Mouse (Mus musculus) liver, embryonic 16.5 days (tissue): Measurements from ENCODE around the gene Ahsg. TPM values are rescaled to one million over a fixed set of nuclear protein-coding genes. Genes with fewer than 3 reads are reported as not detected.

Experiments
- ATAC-seq: fragments of 200-750 bp; cut with Nextera tagmentation; 2 replicates; pipeline ENCODE4 v1.8.0; 2017; ENCODE audit warnings: low read depth, mild to moderate bottlenecking, moderate number of reproducible peaks, moderate library complexity
- H3K27ac ChIP-seq: fragments of 300-500 bp; sonication (generic); 2 replicates; pipeline ENCODE4 v1.5.1; 2014; ENCODE audit warnings: mild to moderate bottlenecking, low read length
- H3K27me3 ChIP-seq: fragments of 300-500 bp; sonication (generic); 2 replicates; pipeline ENCODE4 v1.6.1; 2014; ENCODE audit warnings: low read depth, low read length, mixed read lengths; ENCODE audit not compliant: control insufficient read depth, insufficient read depth
- H3K36me3 ChIP-seq: fragments of 300-500 bp; sonication (generic); 2 replicates; pipeline ENCODE4 v1.6.1; 2014; ENCODE audit warnings: mild to moderate bottlenecking; ENCODE audit not compliant: control insufficient read depth, insufficient read depth
- H3K4me1 ChIP-seq: fragments of 300-500 bp; sonication (generic); 2 replicates; pipeline ENCODE4 v1.6.1; 2014; ENCODE audit warnings: low read depth, low read length, mixed read lengths; ENCODE audit not compliant: control insufficient read depth
- H3K4me2 ChIP-seq: fragments of 300-500 bp; sonication (generic); 2 replicates; pipeline ENCODE4 v1.6.1; 2014; ENCODE audit warnings: low read depth, low read length, mixed read lengths
- H3K4me3 ChIP-seq: fragments of 300-500 bp; sonication (generic); 2 replicates; pipeline ENCODE4 v1.5.1; 2014; ENCODE audit warnings: low read depth, mild to moderate bottlenecking, low read length
- H3K9ac ChIP-seq: fragments of 300-500 bp; sonication (generic); 2 replicates; pipeline ENCODE4 v1.6.1; 2014; ENCODE audit warnings: low read depth, low read length
- H3K9me3 ChIP-seq: fragments of 300-500 bp; sonication (generic); replicated peaks from 2 replicates; pipeline ENCODE4 v1.6.1; 2016; ENCODE audit warnings: low read length; ENCODE audit not compliant: control insufficient read depth
- WGBS: fragments of 180-500 bp; shearing (Covaris S2); extraction: QIAGEN DNeasy Blood & Tissue Kit; methylation state at CpG from one replicate; pipeline ENCODE4 v1.1.7; 2014; ENCODE audit not compliant: insufficient replicate concordance; 5-methylcytosine and 5-hydroxymethylcytosine counted together
- polyA plus RNA-seq: library from polyadenylated mRNA; unstranded; fragments of >200 nt; fragmentation: Nextera tagmentation; extraction: Ambion mirVana; gene quantifications from 2 replicates; pipeline ENCODE4 v1.2.1, GENCODE M21; 2015

The Ahsg gene
- polyA plus RNA-seq, 1 experiment from 2014 or later: 6,290 TPM

- H3K36me3 ChIP-seq: no peaks in the 10 kb centered on the region
- ATAC-seq: no peak; the same call in 1 of the 2 replicates
- H3K4me1 ChIP-seq: peaks cover 3% of the 10 kb centered on the region
- peak overlapping the region; percentile 79 for H3K27ac ChIP-seq
- no peaks in the 10 kb centered on the region for H3K27me3 ChIP-seq
- no peak overlapping the region for H3K9ac ChIP-seq
- H3K4me3 ChIP-seq: no peak overlapping the region
- WGBS: 38% methylated on average over 6 of the region's 6 CpGs
- 0 out of 2 replicates have a peak overlapping the region, but pooled peaks have one; percentile 2 for H3K4me2 ChIP-seq
- no peaks in the 10 kb centered on the region for H3K9me3 ChIP-seq
These were observed 10.2 kb upstream of the Ahsg start for GRCm38 (mm10) chr16:22880900-22881299.

DNA sequence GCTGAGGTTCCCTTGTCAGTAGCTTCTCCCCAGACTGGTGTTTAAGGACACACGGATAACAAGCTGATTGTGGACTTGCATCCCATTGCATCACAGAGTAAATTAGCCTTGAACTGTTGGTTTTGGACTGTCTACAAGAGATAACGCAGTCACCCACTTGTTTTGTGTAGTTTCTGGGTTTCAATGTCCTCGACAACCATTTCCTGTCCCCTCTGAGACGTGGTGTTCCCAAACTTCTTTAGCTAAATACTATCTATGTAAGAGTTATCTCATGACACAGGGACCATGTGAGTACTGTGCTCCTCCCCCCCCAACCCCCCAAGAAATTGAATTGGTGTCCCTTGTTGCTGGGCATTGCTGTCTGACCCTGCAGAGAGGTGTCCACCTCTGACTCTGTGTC is 9.6 kb upstream of the Ahsg start:
- peak; percentile 80 for ATAC-seq
- H3K4me1 ChIP-seq: peaks cover 3% of the 10 kb centered on the region
- no peaks in the 10 kb centered on the region for H3K9me3 ChIP-seq
- H3K4me2 ChIP-seq: peak overlapping the region; percentile 25; the same call in 1 of the 2 replicates
- H3K27ac ChIP-seq: peak overlapping the region; percentile 81
- no peaks in the 10 kb centered on the region for H3K36me3 ChIP-seq
- H3K4me3 ChIP-seq: no peak overlapping the region
- H3K27me3 ChIP-seq: no peaks in the 10 kb centered on the region
- 14% methylated on average over 4 of the region's 4 CpGs for WGBS
- H3K9ac ChIP-seq: no peak overlapping the region

GRCm38 (mm10) chr16:22883441-22883840 is 7.6 kb upstream of the Ahsg start:
- Histone ChIP-seq H3K4me2 (no peak overlapping the region), H3K36me3 (no peaks in the 10 kb centered on the region), H3K27me3 (no peaks in the 10 kb centered on the region), H3K9me3 (no peaks in the 10 kb centered on the region), H3K9ac (no peak overlapping the region), H3K4me3 (no peak overlapping the region), H3K4me1 (peaks cover 3% of the 10 kb centered on the region), H3K27ac (0 out of 2 replicates have a peak overlapping the region, but pooled peaks have one; percentile 27)
- 63% methylated on average over 5 of the region's 5 CpGs for WGBS
- ATAC-seq: no peak

DNA sequence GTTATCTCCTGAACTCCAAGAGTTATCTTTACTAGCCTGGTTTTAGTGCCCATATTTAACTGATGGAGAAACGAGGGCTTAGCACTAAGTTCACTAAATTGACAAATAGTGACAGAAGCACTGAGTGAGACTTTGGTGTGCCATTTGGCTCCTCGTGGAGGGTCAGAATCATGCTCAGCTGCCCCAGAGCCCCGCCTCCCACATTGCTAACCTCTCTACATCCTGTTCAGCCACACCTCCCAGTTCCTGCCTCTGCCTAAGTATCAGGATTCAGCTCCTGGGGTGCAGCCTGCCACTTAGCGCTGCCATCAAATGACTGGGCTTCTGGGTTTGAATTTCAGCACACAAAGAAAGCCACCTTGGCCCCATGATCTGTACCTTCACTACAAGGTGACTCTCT is 5.7 kb upstream of the Ahsg start:
- Histone ChIP-seq H3K27me3 (no peaks in the 10 kb centered on the region), H3K27ac (no peak overlapping the region), H3K9me3 (no peaks in the 10 kb centered on the region), H3K4me1 (peaks cover 10% of the 10 kb centered on the region), H3K9ac (no peak overlapping the region), H3K36me3 (no peaks in the 10 kb centered on the region), H3K4me3 (no peak overlapping the region), H3K4me2 (no peak overlapping the region)
- 13% methylated on average over 4 of the region's 4 CpGs for WGBS
- no peak for ATAC-seq

DNA sequence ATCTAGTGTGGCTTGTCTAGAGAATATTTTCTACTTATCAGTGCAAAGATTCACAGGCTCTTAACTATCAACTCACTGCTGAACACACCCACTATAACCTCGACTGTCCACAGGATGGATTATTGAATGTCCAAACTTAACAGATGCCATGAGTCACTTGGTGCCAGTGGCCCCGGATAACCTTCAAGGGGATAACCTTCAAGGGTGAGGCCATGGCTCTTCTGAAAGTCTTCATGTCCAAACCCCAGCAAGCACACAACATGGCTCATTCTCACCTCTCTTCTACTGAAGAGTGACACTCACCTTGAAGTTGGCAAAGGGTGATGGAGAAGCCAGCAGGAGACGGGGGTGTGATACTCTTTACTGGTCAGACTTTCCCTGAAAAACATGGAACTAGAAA is 4.4 kb upstream of the Ahsg start:
- H3K9ac ChIP-seq: no peak overlapping the region
- peak overlapping the region; percentile 49 for H3K27ac ChIP-seq
- no peaks in the 10 kb centered on the region for H3K9me3 ChIP-seq
- no peaks in the 10 kb centered on the region for H3K27me3 ChIP-seq
- H3K36me3 ChIP-seq: no peaks in the 10 kb centered on the region
- WGBS: 48% methylated on average over 3 of the region's 3 CpGs
- H3K4me1 ChIP-seq: peaks cover 9% of the 10 kb centered on the region
- H3K4me3 ChIP-seq: peak overlapping the region; percentile 11; the same call in 1 of the 2 replicates
- no peak; the same call in 1 of the 2 replicates for ATAC-seq
- peak overlapping the region; percentile 21 for H3K4me2 ChIP-seq

GRCm38 (mm10) chr16:22888835-22889234 is 2.2 kb upstream of the Ahsg start:
- no peak overlapping the region for H3K4me3 ChIP-seq
- H3K27ac ChIP-seq: peak overlapping the region; percentile 33; the same call in 1 of the 2 replicates
- peak; percentile 15; the same call in 1 of the 2 replicates for ATAC-seq
- no peaks in the 10 kb centered on the region for H3K36me3 ChIP-seq
- no peaks in the 10 kb centered on the region for H3K27me3 ChIP-seq
- no peaks in the 10 kb centered on the region for H3K9me3 ChIP-seq
- no peak overlapping the region for H3K9ac ChIP-seq
- 48% methylated on average over 4 of the region's 4 CpGs for WGBS
- peaks cover 6% of the 10 kb centered on the region for H3K4me1 ChIP-seq
- no peak overlapping the region for H3K4me2 ChIP-seq

- H3K36me3 ChIP-seq: no peaks in the 10 kb centered on the region
- no peak overlapping the region for H3K27ac ChIP-seq
- H3K9ac ChIP-seq: no peak overlapping the region
- 38% methylated on average over 8 of the region's 8 CpGs for WGBS
- H3K27me3 ChIP-seq: no peaks in the 10 kb centered on the region
- ATAC-seq: no peak
- H3K4me2 ChIP-seq: no peak overlapping the region
- no peak overlapping the region for H3K4me3 ChIP-seq
- peaks cover 6% of the 10 kb centered on the region for H3K4me1 ChIP-seq
- H3K9me3 ChIP-seq: no peaks in the 10 kb centered on the region
These were observed 1.4 kb upstream of the Ahsg start for GRCm38 (mm10) chr16:22889716-22890115.

DNA sequence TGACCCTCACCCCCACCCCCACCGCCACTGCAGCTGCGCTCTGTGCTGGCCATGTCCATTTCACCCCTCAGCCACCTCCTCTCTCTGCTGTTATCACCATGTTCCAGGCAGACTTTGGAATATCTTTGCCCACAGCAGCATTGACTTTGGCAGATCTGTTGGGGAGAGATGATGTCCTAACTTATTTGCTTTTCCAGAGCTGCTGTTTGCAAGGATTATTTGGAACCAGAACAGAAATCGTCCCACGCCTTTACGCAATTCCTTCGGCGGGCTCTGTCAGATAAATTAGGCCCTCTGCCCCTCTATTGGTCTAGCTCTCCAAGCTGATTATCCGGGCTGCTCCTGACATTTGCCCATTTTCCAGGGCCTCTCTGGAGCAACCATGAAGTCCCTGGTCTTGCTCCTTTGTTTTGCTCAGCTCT is 667 bp downstream of the Ahsg start:
- Histone ChIP-seq H3K9me3 (no peaks in the 10 kb centered on the region), H3K36me3 (no peaks in the 10 kb centered on the region), H3K4me3 (peak overlapping the region; percentile 36), H3K9ac (peak overlapping the region; percentile 46; the same call in 1 of the 2 replicates), H3K4me1 (peaks cover 6% of the 10 kb centered on the region), H3K4me2 (no peak overlapping the region), H3K27ac (peak overlapping the region; percentile 91), H3K27me3 (no peaks in the 10 kb centered on the region)
- 55% methylated on average over 8 of the region's 8 CpGs for WGBS
- ATAC-seq: peak; percentile 75

GRCm38 (mm10) chr16:22894095-22894494 is 3.0 kb downstream of the Ahsg start:
- 57% methylated on average over 8 of the region's 8 CpGs for WGBS
- peak; percentile 6; the same call in 1 of the 2 replicates for ATAC-seq
- Histone ChIP-seq H3K27me3 (no peaks in the 10 kb centered on the region), H3K9me3 (no peaks in the 10 kb centered on the region), H3K36me3 (no peaks in the 10 kb centered on the region), H3K4me2 (no peak overlapping the region), H3K27ac (no peak overlapping the region), H3K4me3 (peak overlapping the region; percentile 7; the same call in 1 of the 2 replicates), H3K9ac (no peak overlapping the region), H3K4me1 (peaks cover 6% of the 10 kb centered on the region)
